Mouse (Mus musculus): ENCODE results near the gene Cog5.

The Cog5 gene

GRCm38 (mm10) chr12:31709665-31710064, 55.0 kb downstream of the Cog5 start:
- DNase-seq (ENCODE audit: low read depth, low spot score), result no peak

DNA sequence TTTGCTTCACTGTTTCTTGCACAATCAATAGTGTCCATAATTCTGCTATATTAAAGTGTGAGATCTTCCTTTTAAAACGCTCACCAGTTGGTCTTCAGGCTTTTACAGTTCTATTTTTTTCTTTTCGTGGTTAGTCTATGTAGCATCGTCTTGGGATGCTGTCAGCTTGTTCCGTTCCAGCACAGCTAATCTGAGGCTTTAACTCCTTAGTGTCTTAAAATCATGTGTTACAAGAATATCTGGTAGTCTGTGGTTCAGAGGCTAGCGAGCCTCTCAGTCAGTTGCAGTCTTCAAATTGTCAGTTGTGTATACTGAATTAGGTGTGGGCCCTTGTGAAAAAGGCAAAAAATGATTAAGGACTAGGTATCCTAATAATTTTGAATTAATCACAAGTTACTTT, 57.6 kb downstream of the Cog5 start:
- no peak for DNase-seq (ENCODE audit: low read depth, low spot score)

GRCm38 (mm10) chr12:31712727-31713126, 58.1 kb downstream of the Cog5 start:
- no peak for DNase-seq (ENCODE audit: low read depth, low spot score)

DNA sequence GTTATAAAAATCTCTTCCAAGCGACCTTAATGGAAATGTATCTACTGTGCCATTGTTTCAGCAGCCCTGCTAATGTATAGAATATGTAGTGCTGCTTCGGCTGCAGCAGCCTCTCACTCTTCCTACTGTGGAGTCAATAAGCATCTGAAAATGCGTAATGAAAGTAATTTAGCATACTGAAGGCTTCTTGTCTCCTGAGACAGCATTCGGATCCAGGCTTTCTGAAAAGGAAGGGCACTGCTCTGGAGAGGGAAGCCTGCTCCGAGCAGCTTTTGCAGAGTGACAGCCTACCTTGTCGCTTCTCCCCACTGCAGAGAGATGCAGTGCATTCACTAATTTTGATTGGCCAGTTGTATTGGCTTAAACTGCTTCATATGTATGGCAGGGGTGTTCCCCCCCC, 58.9 kb downstream of the Cog5 start, which contains the start of gene Gpr22:
Gene Gpr22 (minus strand): TSS at position 348 of the 400 bp plus-strand sequence.
- no peak for DNase-seq (ENCODE audit: low read depth, low spot score)

- DNase-seq (ENCODE audit: low read depth, low spot score), result no peak
Observed at GRCm38 (mm10) chr12:31714070-31714469, 59.4 kb downstream of the Cog5 start.

GRCm38 (mm10) chr12:31719586-31720275, 65.1 kb downstream of the Cog5 start:
- peak; percentile 42 for DNase-seq (ENCODE audit: low read depth, low spot score)

GRCm38 (mm10) chr12:31724576-31724975, 69.9 kb downstream of the Cog5 start:
- no peak for DNase-seq (ENCODE audit: low read depth, low spot score)

DNA sequence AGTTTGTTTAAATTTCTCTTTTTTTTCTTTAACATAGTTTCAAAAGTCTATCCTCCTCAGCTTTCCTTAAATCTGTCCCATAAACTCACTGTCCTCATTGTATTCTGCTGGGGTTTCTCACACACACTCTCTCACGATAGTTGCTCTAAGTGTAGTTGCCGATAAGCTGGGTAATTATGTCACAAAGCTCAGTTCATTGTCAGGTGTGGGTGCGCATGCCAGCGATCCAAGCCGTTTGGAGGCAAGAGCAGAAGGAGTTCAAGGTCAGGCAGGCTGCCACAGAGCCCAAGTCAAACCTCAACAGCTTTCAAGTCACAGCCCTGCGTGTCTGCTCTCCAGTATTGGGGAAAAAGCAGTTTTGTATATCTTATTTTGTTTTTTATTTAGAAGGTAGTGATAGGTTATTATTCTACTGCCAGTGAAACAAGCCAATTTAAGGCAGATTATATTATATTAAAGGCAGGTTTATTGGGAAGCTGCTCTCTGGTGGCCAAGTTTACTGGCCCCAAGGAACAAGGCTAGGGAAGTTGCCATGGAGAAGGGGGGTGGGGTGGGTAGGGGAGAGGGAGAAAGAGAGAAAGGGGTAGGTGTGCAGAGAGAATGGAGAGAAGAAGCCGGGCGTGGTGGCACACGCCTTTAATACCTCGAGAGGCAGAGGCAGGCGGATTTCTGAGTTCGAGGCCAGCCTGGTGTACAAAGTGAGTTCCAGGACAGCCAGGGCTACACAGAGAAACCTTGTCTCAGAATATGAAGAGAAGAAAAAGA, 71.0 kb downstream of the Cog5 start:
- no peak for DNase-seq (ENCODE audit: low read depth, low spot score)

GRCm38 (mm10) chr12:31726707-31727106, 72.0 kb downstream of the Cog5 start:
- no peak for DNase-seq (ENCODE audit: low read depth, low spot score)

GRCm38 (mm10) chr12:31730126-31730525, 75.5 kb downstream of the Cog5 start:
- no peak for DNase-seq (ENCODE audit: low read depth, low spot score)

DNA sequence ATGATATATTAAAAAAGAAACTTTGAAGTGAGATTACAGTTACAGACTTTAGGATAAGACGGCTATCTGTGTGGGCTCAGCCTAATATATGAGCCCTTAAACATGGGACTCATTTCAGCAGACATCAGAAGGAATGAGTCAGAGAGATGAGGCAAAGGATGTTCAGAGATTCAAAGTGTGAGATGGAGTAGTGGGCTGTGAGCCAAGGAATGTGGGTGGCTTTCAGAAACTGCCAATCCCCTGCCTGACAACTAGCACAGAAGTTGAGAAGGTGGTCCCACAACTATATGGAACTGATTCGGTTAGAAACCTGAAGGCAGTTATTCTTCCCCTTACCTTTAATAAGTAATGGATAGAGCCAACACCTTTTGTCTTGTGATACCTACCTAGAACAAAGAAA, 79.9 kb downstream of the Cog5 start:
- DNase-seq (ENCODE audit: low read depth, low spot score), result peak; percentile 65

DNA sequence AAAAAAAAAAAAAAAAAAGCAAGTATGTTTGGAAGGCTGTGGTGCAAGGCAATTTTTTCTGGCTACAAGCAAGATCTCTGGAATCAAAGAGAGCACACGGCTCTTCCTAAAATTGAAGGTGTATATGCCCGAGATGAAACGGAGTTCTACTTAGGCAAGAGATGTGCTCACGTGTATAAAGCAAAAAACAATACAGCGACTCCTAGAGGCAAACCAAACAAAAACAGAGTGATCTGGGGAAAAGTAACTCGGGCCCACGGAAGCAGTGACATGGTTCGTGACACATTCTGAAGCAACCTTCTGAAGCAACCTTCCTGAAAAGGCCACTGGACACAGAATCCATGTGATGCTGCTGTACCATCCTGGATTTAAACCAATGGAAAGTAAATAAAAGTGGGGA, 92.6 kb downstream of the Cog5 start:
- DNase-seq (ENCODE audit: low read depth, low spot score), result no peak

DNA sequence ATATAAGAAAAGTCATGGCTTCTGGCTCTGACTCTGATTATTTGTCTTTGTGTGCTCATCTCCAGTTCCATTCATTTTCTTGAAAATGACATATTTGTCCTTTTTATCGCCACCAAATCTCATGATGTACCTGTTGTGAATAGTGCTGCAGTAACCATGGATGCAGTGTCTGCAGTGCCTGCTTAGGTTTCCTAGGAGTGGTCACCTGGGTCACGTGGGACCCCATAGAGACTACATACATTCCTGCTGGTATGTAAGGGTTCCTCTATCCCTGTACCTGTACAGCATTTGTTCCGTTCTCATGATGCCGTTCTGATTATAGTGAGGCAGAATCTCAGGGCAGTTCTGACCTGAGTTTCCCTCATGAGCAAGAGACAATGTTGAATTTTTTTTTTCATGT, 95.2 kb downstream of the Cog5 start:
- no peak for DNase-seq (ENCODE audit: low read depth, low spot score)

DNA sequence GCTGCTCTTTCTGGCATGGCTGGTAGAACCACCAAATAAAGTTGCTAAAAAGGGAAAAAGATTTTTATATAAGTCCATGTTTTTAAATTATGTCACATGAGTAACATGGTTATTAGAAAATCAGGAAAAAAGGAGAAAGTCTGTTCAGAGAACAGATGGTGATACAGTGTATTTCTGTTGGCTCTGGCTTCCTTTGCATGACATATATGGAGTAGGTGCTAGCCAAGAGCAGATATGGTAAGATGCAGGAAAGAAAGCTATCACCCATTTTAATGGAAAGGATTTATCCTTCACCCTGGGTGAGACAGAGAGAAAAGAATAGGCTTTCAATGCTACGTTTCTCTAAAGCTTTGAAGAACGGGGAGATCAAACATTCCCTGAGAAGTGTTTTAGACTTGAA, 99.8 kb downstream of the Cog5 start:
- DNase-seq (ENCODE audit: low read depth, low spot score), result no peak

DNA sequence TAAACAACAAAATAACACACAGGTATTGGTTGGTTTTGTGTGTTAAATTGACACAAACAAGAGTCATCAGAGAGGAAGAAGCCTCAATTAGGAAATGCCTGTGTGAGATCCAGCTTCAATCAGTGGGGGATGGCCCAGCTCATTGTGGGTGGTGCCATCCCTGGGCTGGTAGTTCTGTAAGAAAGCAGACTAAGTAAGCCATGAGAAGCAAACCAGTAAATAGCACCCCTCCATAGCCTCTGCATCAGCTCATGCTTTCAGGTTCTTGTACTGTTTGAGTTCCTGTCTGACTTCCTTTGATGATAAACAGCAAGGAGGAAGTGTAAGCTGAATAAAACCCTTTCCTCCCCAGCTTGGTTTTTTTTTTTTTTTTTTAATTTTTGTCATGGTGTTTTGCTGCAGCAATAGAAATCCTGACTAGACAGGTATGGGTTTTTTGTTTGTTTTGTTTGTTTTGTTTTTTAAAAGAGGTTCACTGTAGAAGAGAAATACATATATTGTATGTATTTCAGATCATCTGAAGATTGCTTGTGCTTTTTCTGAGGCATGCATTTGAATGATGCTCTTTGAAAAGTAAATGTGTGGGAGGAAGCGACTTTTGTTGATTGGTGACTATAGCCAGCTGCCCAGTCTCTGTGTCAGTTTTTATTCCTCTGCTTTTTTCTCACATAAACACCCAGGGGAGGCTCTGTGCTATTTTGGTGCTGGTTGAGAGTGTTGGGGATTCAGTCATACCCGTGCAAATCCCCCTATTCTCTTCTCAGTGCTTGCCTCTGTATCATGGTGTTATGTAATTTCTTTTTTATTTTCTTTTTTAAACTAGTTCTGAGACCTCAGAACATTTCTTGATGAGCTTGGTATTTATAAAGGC, 101.5 kb downstream of the Cog5 start:
- no peak for DNase-seq (ENCODE audit: low read depth, low spot score)

- no peak for DNase-seq (ENCODE audit: low read depth, low spot score)
Observed at GRCm38 (mm10) chr12:31773612-31774011, 118.9 kb downstream of the Cog5 start.

DNA sequence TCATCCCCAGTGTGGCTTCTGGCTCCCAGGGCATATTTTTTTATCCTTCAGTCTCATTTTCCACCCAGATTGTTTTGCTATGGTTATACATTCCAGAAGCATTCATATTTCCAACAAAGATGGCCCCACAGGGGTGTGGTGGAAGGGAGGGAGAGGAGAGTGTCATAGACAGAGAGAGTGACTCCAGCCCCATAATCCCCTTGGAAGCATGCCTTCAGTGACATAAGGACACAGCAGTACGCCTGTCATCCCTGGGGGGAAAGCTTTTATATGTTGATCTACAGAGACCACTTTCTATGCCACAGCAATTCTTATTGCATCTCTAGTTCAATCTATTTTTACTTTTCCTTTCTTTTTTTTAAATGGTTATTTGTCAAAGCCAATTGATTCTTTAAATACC, 129.6 kb downstream of the Cog5 start:
- no peak for DNase-seq (ENCODE audit: low read depth, low spot score)

- DNase-seq (ENCODE audit: low read depth, low spot score), result no peak
Observed at GRCm38 (mm10) chr12:31788530-31788929, 133.9 kb downstream of the Cog5 start.

DNA sequence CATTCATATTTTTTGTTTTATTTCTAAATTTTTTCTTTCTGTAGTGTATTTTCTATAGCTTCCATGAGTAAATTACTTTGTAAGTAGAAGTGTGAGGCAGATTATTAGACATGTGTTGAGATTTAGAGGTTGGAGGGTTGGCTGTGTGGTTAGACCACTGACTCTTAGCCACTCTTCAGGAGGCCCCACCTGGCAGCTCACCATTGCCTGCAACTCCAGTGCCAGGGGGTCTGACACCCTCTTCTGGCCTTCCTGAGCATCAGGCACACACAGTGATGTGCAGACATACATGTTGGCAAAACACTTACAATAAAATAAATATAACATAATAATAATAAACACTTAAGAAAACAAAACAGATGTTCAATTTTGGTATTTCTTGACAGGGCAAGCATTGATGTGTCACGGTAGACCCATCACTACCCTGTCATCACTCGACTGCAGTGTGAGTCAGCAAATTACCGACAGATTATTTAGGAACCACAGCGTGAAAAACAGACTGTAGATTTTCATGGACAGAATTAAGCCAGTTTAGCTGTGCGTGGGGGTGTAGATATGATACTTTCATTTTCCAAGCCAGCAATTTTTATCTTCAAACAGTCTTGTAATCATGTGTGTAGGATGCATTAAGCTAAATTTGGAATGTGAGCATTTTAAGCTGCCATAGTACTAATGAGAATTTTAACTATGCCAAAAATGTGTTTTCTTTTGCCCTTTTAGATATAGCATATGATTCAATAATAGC, 151.9 kb downstream of the Cog5 start:
- peak; percentile 74 for DNase-seq (ENCODE audit: low read depth, low spot score)

DNA sequence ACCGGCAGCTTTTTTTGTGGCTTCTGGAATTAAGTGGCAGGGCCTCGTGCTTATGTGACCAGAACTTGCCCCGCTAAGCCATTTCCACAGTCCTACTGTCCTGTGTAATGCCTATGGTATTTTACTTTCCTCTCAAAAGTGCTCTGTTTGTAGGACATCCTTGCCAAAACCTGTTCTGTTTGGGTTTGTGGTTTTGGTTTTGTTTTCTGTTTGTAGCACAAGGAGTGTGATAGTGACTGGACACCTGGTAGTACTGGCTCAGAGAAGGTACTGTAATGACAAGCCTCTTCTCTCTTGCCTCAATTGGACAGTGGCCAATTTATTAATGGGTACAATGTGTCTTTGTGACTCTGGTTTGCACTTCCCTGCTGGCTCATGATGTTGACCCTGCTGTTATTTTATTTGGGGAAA, 163.4 kb downstream of the Cog5 start:
- DNase-seq (ENCODE audit: low read depth, low spot score), result peak; percentile 71

DNA sequence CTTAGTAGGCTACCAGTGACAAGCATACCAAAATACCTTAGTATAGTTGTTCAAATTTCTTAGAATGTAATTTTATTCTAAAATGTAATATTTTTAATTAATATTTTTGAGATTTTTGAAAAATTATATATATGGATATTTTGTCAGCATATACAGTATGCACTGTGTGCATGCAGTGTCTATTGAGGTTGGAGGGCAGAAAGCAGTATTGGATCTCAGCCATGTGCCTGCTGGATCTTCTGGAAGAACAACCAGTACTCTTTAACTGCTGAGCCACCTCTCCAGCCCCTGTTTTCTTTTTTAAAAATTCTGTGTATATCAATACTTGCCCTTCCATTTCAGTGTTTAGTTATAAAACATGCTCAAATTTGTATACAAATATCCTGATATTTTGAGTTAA, 164.4 kb downstream of the Cog5 start:
- DNase-seq (ENCODE audit: low read depth, low spot score), result no peak

GRCm38 (mm10) chr12:31819520-31819919, 164.9 kb downstream of the Cog5 start:
- DNase-seq (ENCODE audit: low read depth, low spot score), result no peak
